Mouse (Mus musculus) kidney, adult 2 months (tissue): ENCODE measurements at regions not wholly inside any gene's neighbourhood (a gene's known extent, or its start where the extent isn't known, plus 50 kb on each side); places are given as distances from the start of the nearest gene placed in this dataset.

Experiments used
- DNase-seq: peaks from one replicate; pipeline ENCODE4 v3.0.0; 2021
- H3K27ac ChIP-seq: fragments of 200-500 bp; 2 replicates; pipeline ENCODE4 v1.5.1; 2012; ENCODE audit warnings: low read depth, low read length, control low read depth, inconsistent platforms; ENCODE audit not compliant: insufficient read depth
- H3K27me3 ChIP-seq: fragments of 200-500 bp; replicated peaks from 2 replicates; pipeline ENCODE4 v1.6.1; 2012; ENCODE audit warnings: mild to moderate bottlenecking, moderate library complexity, low read length, inconsistent platforms; ENCODE audit not compliant: control insufficient read depth, insufficient read depth
- H3K36me3 ChIP-seq: fragments of 200-500 bp; 2 replicates; pipeline ENCODE4 v1.6.1; 2012; ENCODE audit warnings: mild to moderate bottlenecking, moderate library complexity, low read length, inconsistent platforms; ENCODE audit not compliant: control insufficient read depth, insufficient read depth
- H3K4me1 ChIP-seq: fragments of 200-500 bp; 2 replicates; pipeline ENCODE4 v1.6.1; 2011; ENCODE audit warnings: low read length; ENCODE audit not compliant: control insufficient read depth, insufficient read depth
- H3K4me3 ChIP-seq: fragments of 200-500 bp; 2 replicates; pipeline ENCODE4 v1.5.1; 2011; ENCODE audit warnings: mild to moderate bottlenecking, low read depth, low read length, control low read depth; ENCODE audit not compliant: insufficient read depth
- CTCF ChIP-seq: fragments of 200-500 bp; conservative IDR thresholded peaks from 2 replicates; pipeline ENCODE4 v1.5.1; 2011; ENCODE audit warnings: low read depth, mild to moderate bottlenecking, control low read depth, low read length, moderate library complexity, mixed read lengths; ENCODE audit not compliant: insufficient read depth, insufficient read length
- POLR2A ChIP-seq: fragments of 200-500 bp; IDR thresholded peaks from one replicate; pipeline ENCODE4 v1.6.1; 2011; ENCODE audit warnings: low read depth, low read length, control low read depth
- WGBS: fragments of 180-500 bp; shearing (Covaris S2); methylation state at CpG from one replicate; pipeline ENCODE4 v1.1.7; 2018; 5-methylcytosine and 5-hydroxymethylcytosine counted together

DNA sequence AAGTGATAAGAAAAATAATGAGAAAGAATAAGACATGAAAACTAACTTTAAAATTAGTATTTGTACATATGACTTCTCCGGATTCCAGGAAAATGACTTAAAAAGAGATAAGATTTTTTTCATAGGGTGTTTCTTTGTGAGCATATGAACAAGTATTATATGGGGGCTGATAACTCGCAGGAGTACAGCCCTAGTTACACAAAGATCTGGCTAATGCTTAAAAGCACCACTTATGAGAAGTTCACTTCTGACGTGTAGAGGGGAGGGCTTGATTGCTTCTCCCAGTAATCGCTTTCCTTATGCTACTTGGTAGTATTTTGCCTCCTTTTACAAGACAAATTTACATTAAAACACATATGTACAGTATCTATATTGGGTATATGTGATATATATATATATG is 72.3 kb upstream of the Cxadr start:
- TF ChIP-seq POLR2A: no peak
- no peak for TF ChIP-seq CTCF
- DNase-seq: no peak
- H3K27me3 ChIP-seq: no peaks in the 10 kb centered on the region
- H3K36me3 ChIP-seq: no peaks in the 10 kb centered on the region
- no peak overlapping the region for H3K4me3 ChIP-seq
- WGBS: 91% methylated on average over 4 of the region's 4 CpGs
- H3K27ac ChIP-seq: no peak overlapping the region
- H3K4me1 ChIP-seq: no peaks in the 10 kb centered on the region

GRCm38 (mm10) chr16:78222377-78222776 is 78.9 kb upstream of the Cxadr start:
- no peaks in the 10 kb centered on the region for H3K36me3 ChIP-seq
- WGBS: 83% methylated on average over 1 of the region's 1 CpGs
- H3K4me3 ChIP-seq: no peak overlapping the region
- H3K27me3 ChIP-seq: no peaks in the 10 kb centered on the region
- no peak for TF ChIP-seq POLR2A
- TF ChIP-seq CTCF: no peak
- no peaks in the 10 kb centered on the region for H3K4me1 ChIP-seq
- DNase-seq: no peak
- H3K27ac ChIP-seq: no peak overlapping the region

- TF ChIP-seq POLR2A (no peak), CTCF (no peak)
- Histone ChIP-seq H3K4me3 (no peak overlapping the region), H3K4me1 (no peaks in the 10 kb centered on the region), H3K27ac (no peak overlapping the region), H3K27me3 (no peaks in the 10 kb centered on the region), H3K36me3 (no peaks in the 10 kb centered on the region)
- DNase-seq: no peak
- WGBS: 98% methylated on average over 1 of the region's 1 CpGs
These were observed 79.5 kb upstream of the Cxadr start for GRCm38 (mm10) chr16:78221781-78222180.

DNA sequence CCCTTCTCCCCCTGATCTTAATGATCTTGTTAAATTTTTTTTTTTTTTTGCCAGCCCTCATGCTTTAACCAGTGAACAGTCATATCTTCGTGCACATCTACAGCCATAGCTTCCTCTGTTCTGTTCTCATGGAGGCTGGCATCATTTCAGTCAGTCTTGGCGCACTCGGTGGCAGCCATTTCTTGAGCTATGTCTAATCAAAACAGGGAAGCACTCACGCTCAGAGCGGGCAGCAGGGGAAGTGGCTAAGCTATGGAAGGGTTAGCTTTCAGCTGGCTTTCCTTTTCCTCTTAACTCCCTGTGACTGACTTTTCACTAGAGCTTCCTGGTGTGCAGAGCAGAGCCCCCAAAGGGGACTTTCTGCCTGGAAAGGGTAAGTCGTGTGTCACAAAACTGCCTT is 83.7 kb upstream of the Cxadr start:
- Histone ChIP-seq H3K27ac (no peak overlapping the region), H3K27me3 (no peaks in the 10 kb centered on the region), H3K4me1 (no peaks in the 10 kb centered on the region), H3K4me3 (no peak overlapping the region), H3K36me3 (no peaks in the 10 kb centered on the region)
- TF ChIP-seq CTCF (no peak), POLR2A (no peak)
- WGBS: 52% methylated on average over 6 of the region's 6 CpGs
- DNase-seq: peak; percentile 16

GRCm38 (mm10) chr16:78216752-78217351 is 84.4 kb upstream of the Cxadr start:
- Histone ChIP-seq H3K27ac (no peak overlapping the region), H3K4me1 (no peaks in the 10 kb centered on the region), H3K4me3 (no peak overlapping the region), H3K27me3 (no peaks in the 10 kb centered on the region), H3K36me3 (no peaks in the 10 kb centered on the region)
- 33% methylated on average over 9 of the region's 9 CpGs for WGBS
- no peak for DNase-seq
- TF ChIP-seq POLR2A (no peak), CTCF (no peak)

- H3K36me3 ChIP-seq: no peaks in the 10 kb centered on the region
- no peak for DNase-seq
- no peak for TF ChIP-seq CTCF
- TF ChIP-seq POLR2A: no peak
- H3K27ac ChIP-seq: no peak overlapping the region
- no peaks in the 10 kb centered on the region for H3K27me3 ChIP-seq
- H3K4me3 ChIP-seq: no peak overlapping the region
- whole genome bisulfite sequencing: 43% methylated on average over 8 of the region's 8 CpGs
- no peaks in the 10 kb centered on the region for H3K4me1 ChIP-seq
These were observed 89.6 kb upstream of the Cxadr start for GRCm38 (mm10) chr16:78211687-78212086.

GRCm38 (mm10) chr16:78208321-78208720 is 93.0 kb upstream of the Cxadr start:
- no peak for DNase-seq
- no peaks in the 10 kb centered on the region for H3K27me3 ChIP-seq
- no peak overlapping the region for H3K4me3 ChIP-seq
- H3K36me3 ChIP-seq: no peaks in the 10 kb centered on the region
- H3K4me1 ChIP-seq: no peaks in the 10 kb centered on the region
- WGBS: 81% methylated on average over 5 of the region's 5 CpGs
- TF ChIP-seq POLR2A (no peak), CTCF (no peak)
- H3K27ac ChIP-seq: no peak overlapping the region

GRCm38 (mm10) chr16:78204332-78204731 is 97.0 kb upstream of the Cxadr start:
- no peaks in the 10 kb centered on the region for H3K36me3 ChIP-seq
- DNase-seq: peak; percentile 4
- 82% methylated on average over 9 of the region's 9 CpGs for WGBS
- no peaks in the 10 kb centered on the region for H3K4me1 ChIP-seq
- H3K27me3 ChIP-seq: no peaks in the 10 kb centered on the region
- TF ChIP-seq POLR2A (no peak), CTCF (no peak)
- H3K4me3 ChIP-seq: no peak overlapping the region
- H3K27ac ChIP-seq: no peak overlapping the region
